Mouse (Mus musculus) intestine, postnatal 0 days (tissue): Measurements from ENCODE around the gene Ccdc159. TPM values are rescaled to one million over a fixed set of nuclear protein-coding genes. Genes with fewer than 3 reads are reported as not detected.

ENCODE experiments used
- ATAC-seq: fragments of 200-750 bp; cut with Nextera tagmentation; 2 replicates; pipeline ENCODE4 v1.8.0; 2017; ENCODE audit warnings: mild to moderate bottlenecking, moderate TSS enrichment, moderate library complexity
- H3K27ac ChIP-seq: fragments of 300-500 bp; sonication (generic); 2 replicates; pipeline ENCODE4 v1.5.1; 2014; ENCODE audit warnings: mild to moderate bottlenecking, low read depth, low read length, moderate library complexity
- H3K27me3 ChIP-seq: fragments of 300-500 bp; sonication (generic); replicated peaks from 2 replicates; pipeline ENCODE4 v1.6.1; 2014; ENCODE audit warnings: low read length, mixed read lengths; ENCODE audit not compliant: control insufficient read depth, insufficient read depth
- H3K36me3 ChIP-seq: fragments of 300-500 bp; sonication (generic); 2 replicates; pipeline ENCODE4 v1.6.1; 2014; ENCODE audit warnings: mild to moderate bottlenecking, moderate library complexity; ENCODE audit not compliant: control insufficient read depth, insufficient read depth
- H3K4me1 ChIP-seq: fragments of 300-500 bp; sonication (generic); replicated peaks from 2 replicates; pipeline ENCODE4 v1.6.1; 2014; ENCODE audit warnings: antibody characterized with exemption, low read length, mixed read lengths; ENCODE audit not compliant: control insufficient read depth, insufficient read depth
- H3K4me2 ChIP-seq: fragments of 300-500 bp; sonication (generic); replicated peaks from 2 replicates; pipeline ENCODE4 v1.6.1; 2014; ENCODE audit warnings: low read depth, mild to moderate bottlenecking, moderate library complexity
- H3K4me3 ChIP-seq: fragments of 300-500 bp; sonication (generic); 2 replicates; pipeline ENCODE4 v1.5.1; 2014; ENCODE audit warnings: low read depth, low read length
- H3K9ac ChIP-seq: fragments of 300-500 bp; sonication (generic); 2 replicates; pipeline ENCODE4 v1.6.1; 2014; ENCODE audit warnings: mild to moderate bottlenecking, low read depth, low read length
- H3K9me3 ChIP-seq: fragments of 300-500 bp; sonication (generic); 2 replicates; pipeline ENCODE4 v1.6.1; 2016; ENCODE audit warnings: mixed run types; ENCODE audit not compliant: control insufficient read depth
- CTCF ChIP-seq: sonication (generic); IDR thresholded peaks from 2 replicates; pipeline ENCODE4 v1.5.1; 2016; ENCODE audit warnings: low read depth, mild to moderate bottlenecking, control low read depth, antibody characterized with exemption, moderate library complexity
- WGBS: fragments of 180-500 bp; shearing (Covaris S2); extraction: QIAGEN DNeasy Blood & Tissue Kit; methylation state at CpG from one replicate; pipeline ENCODE4 v1.1.7; 2014; 5-methylcytosine and 5-hydroxymethylcytosine counted together
- polyA plus RNA-seq: library from polyadenylated mRNA; unstranded; fragments of >200 nt; fragmentation: Nextera tagmentation; extraction: Ambion mirVana; gene quantifications from 2 replicates; pipeline ENCODE4 v1.2.1, GENCODE M21; 2015

Gene Ccdc159
- polyA plus RNA-seq, 1 experiment from 2014 or later, result 0.63 TPM

GRCm38 (mm10) chr9:21977331-21977730 is 50.1 kb downstream of the Ccdc159 start:
- no peak overlapping the region for H3K4me2 ChIP-seq
- H3K27ac ChIP-seq, result no peak overlapping the region
- H3K9ac ChIP-seq, result no peak overlapping the region
- WGBS, result 85% methylated on average over 5 of the region's 5 CpGs
- no peak overlapping the region for H3K4me3 ChIP-seq
- no peak for TF ChIP-seq CTCF
- no peaks in the 10 kb centered on the region for H3K36me3 ChIP-seq
- no peak for ATAC-seq
- no peaks in the 10 kb centered on the region for H3K4me1 ChIP-seq
- no peaks in the 10 kb centered on the region for H3K27me3 ChIP-seq
- H3K9me3 ChIP-seq, result no peaks in the 10 kb centered on the region

- Histone ChIP-seq H3K4me3 (no peak overlapping the region), H3K27me3 (no peaks in the 10 kb centered on the region), H3K9me3 (no peaks in the 10 kb centered on the region), H3K36me3 (no peaks in the 10 kb centered on the region), H3K9ac (no peak overlapping the region), H3K27ac (no peak overlapping the region), H3K4me2 (no peak overlapping the region), H3K4me1 (no peaks in the 10 kb centered on the region)
- no peak for ATAC-seq
- TF ChIP-seq CTCF, result peak; percentile 79
- 22% methylated on average over 2 of the region's 2 CpGs for WGBS
Measured at GRCm38 (mm10) chr9:21977972-21978371, 50.7 kb downstream of the Ccdc159 start.

- no peaks in the 10 kb centered on the region for H3K27me3 ChIP-seq
- H3K27ac ChIP-seq, result no peak overlapping the region
- WGBS, result 92% methylated on average over 4 of the region's 4 CpGs
- no peak overlapping the region for H3K4me3 ChIP-seq
- no peaks in the 10 kb centered on the region for H3K9me3 ChIP-seq
- H3K4me2 ChIP-seq, result no peak overlapping the region
- no peak overlapping the region for H3K9ac ChIP-seq
- H3K36me3 ChIP-seq, result no peaks in the 10 kb centered on the region
- TF ChIP-seq CTCF, result no peak
- H3K4me1 ChIP-seq, result no peaks in the 10 kb centered on the region
- ATAC-seq, result 0 out of 2 replicates have a peak, but pooled peaks have one; percentile 8
Measured at GRCm38 (mm10) chr9:21978398-21979128, 51.3 kb downstream of the Ccdc159 start.

- Histone ChIP-seq H3K27ac (no peak overlapping the region), H3K27me3 (peaks cover 15% of the 10 kb centered on the region)
- 48% methylated on average over 3 of the region's 3 CpGs for WGBS
Measured at GRCm38 (mm10) chr9:21983911-21984310, 56.6 kb downstream of the Ccdc159 start.

More at GRCm38 (mm10) chr9:21983911-21984310, 56.6 kb downstream of the Ccdc159 start:
- Histone ChIP-seq H3K36me3 (no peaks in the 10 kb centered on the region), H3K4me1 (no peaks in the 10 kb centered on the region; the same call in 1 of the 2 replicates), H3K9me3 (no peaks in the 10 kb centered on the region), H3K9ac (no peak overlapping the region), H3K4me3 (no peak overlapping the region), H3K4me2 (no peak overlapping the region)
- no peak for ATAC-seq
- no peak for TF ChIP-seq CTCF

Other genes starting within 250 kb of the Ccdc159 start
- 22.8 and 26.6 TPM in 2 replicates for gene Ldlr, start 204.0 kb upstream of the Ccdc159 start, polyA plus RNA-seq
- gene Spc24, start 167.2 kb upstream of the Ccdc159 start, polyA plus RNA-seq, result 23.5 and 32.4 TPM in 2 replicates
- gene Kank2, start 128.7 kb upstream of the Ccdc159 start, polyA plus RNA-seq, result 6.4 TPM in 2 replicates
- gene Angptl8, start 92.0 kb upstream of the Ccdc159 start, polyA plus RNA-seq, result 15.9 and 21.1 TPM in 2 replicates
- 15.5 and 18.4 TPM in 2 replicates for gene Dock6, start 74.8 kb upstream of the Ccdc159 start, polyA plus RNA-seq
- 19.9 and 20.3 TPM in 2 replicates for gene Rab3d, start 9.3 kb upstream of the Ccdc159 start, polyA plus RNA-seq
- 83.1 and 88.2 TPM in 2 replicates for gene Tmem205, start 85 bp downstream of the Ccdc159 start, polyA plus RNA-seq
- 2.9 and 3.2 TPM in 2 replicates for gene Plppr2, start 9.6 kb downstream of the Ccdc159 start, polyA plus RNA-seq
- gene Swsap1, start 28.3 kb downstream of the Ccdc159 start, polyA plus RNA-seq, result 4.6 and 4.8 TPM in 2 replicates
- gene Epor, start 36.0 kb downstream of the Ccdc159 start, polyA plus RNA-seq, result 3.2 and 3.8 TPM in 2 replicates
- gene Rgl3, start 62.0 kb downstream of the Ccdc159 start, polyA plus RNA-seq, result 2.1 and 2.5 TPM in 2 replicates
- 0.22 and 0.35 TPM in 2 replicates for gene Ccdc151, start 75.2 kb downstream of the Ccdc159 start, polyA plus RNA-seq
- gene Prkcsh, start 75.3 kb downstream of the Ccdc159 start, polyA plus RNA-seq, result 98.6 and 104 TPM in 2 replicates
- 0.78 and 0.99 TPM in 2 replicates for gene Elavl3, start 124.6 kb downstream of the Ccdc159 start, polyA plus RNA-seq
- gene Gm49318, start 143.8 kb downstream of the Ccdc159 start, polyA plus RNA-seq, result not detected in 2 replicates
- 4.2 and 4.5 TPM in 2 replicates for gene Zfp653, start 143.9 kb downstream of the Ccdc159 start, polyA plus RNA-seq
- 23.8 and 25.3 TPM in 2 replicates for gene Ecsit, start 158.0 kb downstream of the Ccdc159 start, polyA plus RNA-seq
- gene Cnn1, start 171.7 kb downstream of the Ccdc159 start, polyA plus RNA-seq, result 419 and 432 TPM in 2 replicates
- gene Elof1, start 189.7 kb downstream of the Ccdc159 start, polyA plus RNA-seq, result 93.7 and 99.4 TPM in 2 replicates
- 175 and 178 TPM in 2 replicates for gene Acp5, start 208.2 kb downstream of the Ccdc159 start, polyA plus RNA-seq
- 121 and 123 TPM in 2 replicates for gene Pigyl, start 229.4 kb downstream of the Ccdc159 start, polyA plus RNA-seq